Mouse (Mus musculus): ENCODE data around the gene Lrrc8d. TPM values are rescaled to one million over a fixed set of nuclear protein-coding genes. Genes with fewer than 3 reads are reported as not detected.

Lrrc8d gene
- 5.2 TPM for polyA plus RNA-seq (2014; fragmentation: Illumina TruSeq; extraction: RNeasy Lipid Tissue Mini Kit (QIAGEN cat#74804); ENCODE audit: low read depth, low replicate concordance)

GRCm38 (mm10) chr5:105699141-105700069 lies at the start of gene Lrrc8d:
TSS of gene Lrrc8d (plus strand) at chr5:105699969.

GRCm38 (mm10) chr5:105876068-105876924 lies 176.5 kb downstream of the Lrrc8d start, which contains the start of gene Zfp326:
TSS of gene Zfp326 (plus strand) at chr5:105876565.

Other genes with a start within 250 kb of the Lrrc8d start
- gene Lrrc8c, start 180.6 kb upstream of the Lrrc8d start, polyA plus RNA-seq (2014; fragmentation: Illumina TruSeq; extraction: RNeasy Lipid Tissue Mini Kit (QIAGEN cat#74804); ENCODE audit: low read depth, low replicate concordance) = 6.1 TPM
- gene Zfp326, start 176.6 kb downstream of the Lrrc8d start, polyA plus RNA-seq (2014; fragmentation: Illumina TruSeq; extraction: RNeasy Lipid Tissue Mini Kit (QIAGEN cat#74804); ENCODE audit: low read depth, low replicate concordance) = 81.1 TPM

All from testis, adult 10 weeks (tissue).